Mouse (Mus musculus) neural tube, embryonic 15.5 days (tissue): ENCODE data around the gene Khdc1a. TPM values are rescaled to one million over a fixed set of nuclear protein-coding genes. Genes with fewer than 3 reads are reported as not detected.
"Not testable (repeated sequence)": the region's sequence is repeated elsewhere in the genome, so short reads cannot be mapped to it uniquely, and the experiment has no call there.

Experiments used
- ATAC-seq: fragments of 200-750 bp; cut with Nextera tagmentation; 2 replicates; pipeline ENCODE4 v1.8.0; 2017; ENCODE audit warnings: mild to moderate bottlenecking, moderate TSS enrichment, moderate library complexity; ENCODE audit not compliant: low FRiP score
- H3K27ac ChIP-seq: fragments of 300-500 bp; sonication (generic); replicated peaks from 2 replicates; pipeline ENCODE4 v1.5.1; 2015; ENCODE audit warnings: mild to moderate bottlenecking, inconsistent platforms
- H3K27me3 ChIP-seq: fragments of 300-500 bp; sonication (generic); replicated peaks from 2 replicates; pipeline ENCODE4 v1.6.1; 2015; ENCODE audit warnings: inconsistent platforms
- H3K36me3 ChIP-seq: fragments of 300-500 bp; sonication (generic); 2 replicates; pipeline ENCODE4 v1.6.1; 2015; ENCODE audit warnings: inconsistent platforms
- H3K4me1 ChIP-seq: fragments of 300-500 bp; sonication (generic); 2 replicates; pipeline ENCODE4 v1.6.1; 2015; ENCODE audit warnings: inconsistent platforms
- H3K4me2 ChIP-seq: fragments of 300-500 bp; sonication (generic); 2 replicates; pipeline ENCODE4 v1.6.1; 2015; ENCODE audit warnings: inconsistent platforms, mild to moderate bottlenecking, moderate library complexity
- H3K4me3 ChIP-seq: fragments of 300-500 bp; sonication (generic); replicated peaks from 2 replicates; pipeline ENCODE4 v1.5.1; 2015; ENCODE audit warnings: mild to moderate bottlenecking, inconsistent platforms
- H3K9ac ChIP-seq: fragments of 300-500 bp; sonication (generic); replicated peaks from 2 replicates; pipeline ENCODE4 v1.6.1; 2015; ENCODE audit warnings: mild to moderate bottlenecking, inconsistent platforms
- H3K9me3 ChIP-seq: fragments of 300-500 bp; sonication (generic); replicated peaks from 2 replicates; pipeline ENCODE4 v1.6.1; 2016; ENCODE audit warnings: inconsistent platforms
- WGBS: fragments of 180-500 bp; shearing (Covaris S2); methylation state at CpG from one replicate; pipeline ENCODE4 v1.1.7; 2015; ENCODE audit warnings: mixed read lengths; 5-methylcytosine and 5-hydroxymethylcytosine counted together
- polyA plus RNA-seq: library from polyadenylated mRNA; unstranded; fragments of >200 nt; fragmentation: Nextera tagmentation; extraction: Ambion mirVana; gene quantifications from 2 replicates; pipeline ENCODE4 v1.2.1, GENCODE M21; 2015

Khdc1a gene
- polyA plus RNA-seq, 1 experiment from 2014 or later = not detected

- H3K9ac ChIP-seq = no peak overlapping the region
- no peaks in the 10 kb centered on the region for H3K9me3 ChIP-seq
- no peak overlapping the region for H3K27ac ChIP-seq
- peak; percentile 70; the same call in 1 of the 2 replicates for ATAC-seq
- H3K36me3 ChIP-seq = no peaks in the 10 kb centered on the region
- no peak overlapping the region for H3K4me2 ChIP-seq
- peaks cover 6% of the 10 kb centered on the region; the same call in 1 of the 2 replicates for H3K4me1 ChIP-seq
- no peaks in the 10 kb centered on the region for H3K27me3 ChIP-seq
- H3K4me3 ChIP-seq = no peak overlapping the region
- 10% methylated on average over 1 of the region's 1 CpGs for WGBS
Measured at GRCm38 (mm10) chr1:21323996-21324574, 25.4 kb upstream of the Khdc1a start.

- 80% methylated on average over 1 of the region's 1 CpGs for WGBS
- Histone ChIP-seq H3K36me3 (no peaks in the 10 kb centered on the region), H3K4me2 (no peak overlapping the region), H3K9me3 (no peaks in the 10 kb centered on the region), H3K4me3 (no peak overlapping the region), H3K27ac (no peak overlapping the region), H3K4me1 (peaks cover 6% of the 10 kb centered on the region; the same call in 1 of the 2 replicates), H3K27me3 (no peaks in the 10 kb centered on the region), H3K9ac (no peak overlapping the region)
- ATAC-seq = no peak
Measured at GRCm38 (mm10) chr1:21324633-21325032, 24.8 kb upstream of the Khdc1a start.

- H3K27ac ChIP-seq = no peak overlapping the region
- no peak overlapping the region for H3K4me2 ChIP-seq
- no peaks in the 10 kb centered on the region for H3K27me3 ChIP-seq
- no peak overlapping the region for H3K4me3 ChIP-seq
- H3K4me1 ChIP-seq = peaks cover 6% of the 10 kb centered on the region; the same call in 1 of the 2 replicates
- WGBS = 93% methylated on average over 7 of the region's 7 CpGs
- H3K9ac ChIP-seq = no peak overlapping the region
- no peaks in the 10 kb centered on the region for H3K9me3 ChIP-seq
- H3K36me3 ChIP-seq = no peaks in the 10 kb centered on the region
- ATAC-seq = no peak
Measured at GRCm38 (mm10) chr1:21326733-21327132, 22.7 kb upstream of the Khdc1a start.

- not testable (repeated sequence) for H3K9ac ChIP-seq, H3K27me3 ChIP-seq, H3K4me1 ChIP-seq, H3K27ac ChIP-seq, H3K4me3 ChIP-seq, H3K4me2 ChIP-seq, ATAC-seq, H3K36me3 ChIP-seq, H3K9me3 ChIP-seq
Measured at GRCm38 (mm10) chr1:21331161-21331560, 18.3 kb upstream of the Khdc1a start.

GRCm38 (mm10) chr1:21333222-21333973 is 16.0 kb upstream of the Khdc1a start:
- 88% methylated on average over 16 of the region's 16 CpGs for WGBS
- H3K4me1 ChIP-seq = no peaks in the 10 kb centered on the region
- no peak overlapping the region for H3K4me2 ChIP-seq
- H3K27me3 ChIP-seq = no peaks in the 10 kb centered on the region
- no peak overlapping the region for H3K4me3 ChIP-seq
- no peaks in the 10 kb centered on the region for H3K36me3 ChIP-seq
- H3K9ac ChIP-seq = no peak overlapping the region
- H3K9me3 ChIP-seq = no peaks in the 10 kb centered on the region
- no peak overlapping the region for H3K27ac ChIP-seq
- no peak for ATAC-seq

GRCm38 (mm10) chr1:21335836-21336235 is 13.6 kb upstream of the Khdc1a start:
- H3K4me3 ChIP-seq = no peak overlapping the region
- ATAC-seq = no peak
- H3K4me1 ChIP-seq = no peaks in the 10 kb centered on the region

GRCm38 (mm10) chr1:21340745-21341144 is 8.7 kb upstream of the Khdc1a start:
- Histone ChIP-seq H3K27ac (no peak overlapping the region), H3K4me2 (no peak overlapping the region), H3K9me3 (no peaks in the 10 kb centered on the region), H3K36me3 (no peaks in the 10 kb centered on the region), H3K4me3 (no peak overlapping the region), H3K27me3 (no peaks in the 10 kb centered on the region), H3K9ac (no peak overlapping the region), H3K4me1 (no peaks in the 10 kb centered on the region)
- no peak for ATAC-seq
- WGBS = 97% methylated on average over 1 of the region's 1 CpGs

More at GRCm38 (mm10) chr1:21335836-21336235, 13.6 kb upstream of the Khdc1a start:
- H3K27me3 ChIP-seq = no peaks in the 10 kb centered on the region
- no peak overlapping the region for H3K4me2 ChIP-seq
- H3K9me3 ChIP-seq = no peaks in the 10 kb centered on the region
- no peak overlapping the region for H3K9ac ChIP-seq
- H3K27ac ChIP-seq = no peak overlapping the region
- no peaks in the 10 kb centered on the region for H3K36me3 ChIP-seq

- Histone ChIP-seq H3K4me1 (no peaks in the 10 kb centered on the region), H3K4me3 (no peak overlapping the region), H3K36me3 (no peaks in the 10 kb centered on the region), H3K27me3 (no peaks in the 10 kb centered on the region), H3K4me2 (no peak overlapping the region), H3K9me3 (no peaks in the 10 kb centered on the region), H3K27ac (no peak overlapping the region), H3K9ac (no peak overlapping the region)
- ATAC-seq = peak; percentile 63
- 64% methylated on average over 4 of the region's 4 CpGs for WGBS
Measured at GRCm38 (mm10) chr1:21344253-21344652, 5.2 kb upstream of the Khdc1a start.

GRCm38 (mm10) chr1:21344752-21345151 is 4.7 kb upstream of the Khdc1a start:
- H3K27ac ChIP-seq, H3K4me2 ChIP-seq, ATAC-seq, H3K36me3 ChIP-seq, H3K27me3 ChIP-seq, H3K4me3 ChIP-seq, H3K9me3 ChIP-seq, H3K9ac ChIP-seq, H3K4me1 ChIP-seq: not testable (repeated sequence)
- 93% methylated on average over 7 of the region's 7 CpGs for WGBS

- H3K27me3 ChIP-seq, H3K9me3 ChIP-seq, H3K4me1 ChIP-seq, H3K36me3 ChIP-seq, H3K4me2 ChIP-seq, H3K9ac ChIP-seq, H3K27ac ChIP-seq, H3K4me3 ChIP-seq, ATAC-seq: not testable (repeated sequence)
- 80% methylated on average over 1 of the region's 1 CpGs for WGBS
Measured at GRCm38 (mm10) chr1:21368031-21368430, 18.6 kb downstream of the Khdc1a start, which contains the start of gene Khdc1c. Gene Khdc1c (plus strand): TSS chr1:21368331.

GRCm38 (mm10) chr1:21383256-21383655 is 33.8 kb downstream of the Khdc1a start, which contains the start of gene Khdc1b:
Gene Khdc1b (plus strand): TSS chr1:21383556.
- no peak for ATAC-seq
- H3K9me3 ChIP-seq = no peaks in the 10 kb centered on the region
- no peak within 1 kb of the TSS for H3K9ac ChIP-seq
- no peaks in the 10 kb centered on the region for H3K36me3 ChIP-seq
- 91% methylated on average over 1 of the region's 1 CpGs for WGBS
- H3K27ac ChIP-seq = no peak within 1 kb of the TSS
- no peak within 1 kb of the TSS for H3K4me3 ChIP-seq
- no peak within 1 kb of the TSS for H3K4me2 ChIP-seq
- H3K27me3 ChIP-seq = no peaks in the 10 kb centered on the region
- H3K4me1 ChIP-seq = no peaks in the 10 kb centered on the region

- no peak for ATAC-seq
- Histone ChIP-seq H3K9ac (no peak overlapping the region), H3K4me3 (no peak overlapping the region), H3K27me3 (no peaks in the 10 kb centered on the region), H3K27ac (no peak overlapping the region), H3K4me1 (no peaks in the 10 kb centered on the region), H3K9me3 (no peaks in the 10 kb centered on the region), H3K36me3 (no peaks in the 10 kb centered on the region), H3K4me2 (no peak overlapping the region)
- WGBS = 65% methylated on average over 6 of the region's 6 CpGs
Measured at GRCm38 (mm10) chr1:21391138-21391671, 41.8 kb downstream of the Khdc1a start.
